ENCODE assay signal across 28 mouse cellular contexts in genomic region chrX:136085155-136085554, GRCm38 (mm10). TPM values are rescaled to one million over a fixed set of nuclear protein-coding genes. Genes with fewer than 3 reads are reported as not detected.
"Had no signal": no experiment of that assay in that cellular context is flagged by ENCODE, and none has a peak within 500 bp of the region (broad histone marks: within the 10 kb centered on the region; RNA-seq: fewer than 3 reads in every experiment).

Gene Nxf3 (minus strand): TSS chrX:136085255.

- H3K4me1 ChIP-seq: heart, embryonic 13.5 days; heart, embryonic 15.5 days; hindbrain, embryonic 13.5 days; hindbrain, embryonic 15.5 days; kidney, embryonic 15.5 days; limb, embryonic 13.5 days; limb, embryonic 15.5 days; liver, embryonic 12.5 days had no signal

- H3K4me3 ChIP-seq: gastrocnemius, adult 2 months; heart, adult 2 months; heart, embryonic 13.5 days; heart, embryonic 15.5 days; hindbrain, embryonic 13.5 days; hindbrain, embryonic 15.5 days; kidney, embryonic 15.5 days; limb, embryonic 13.5 days; limb, embryonic 15.5 days; liver, embryonic 12.5 days had no signal

- DNase-seq: gastrocnemius, adult 2 months; gastrocnemius, postnatal 10 days; gastrocnemius, postnatal 25 days; heart, adult 11 months; heart, adult 2 months; heart, postnatal 14 days; heart, postnatal 36 days; kidney, adult 11 months; kidney, adult 2 months; kidney, adult 9 months; kidney, postnatal 14 days; kidney, postnatal 36 days; layer of hippocampus, adult 9-11 months; layer of hippocampus, postnatal 36 days; left cerebral cortex, postnatal 4 days had no signal

- H3K36me3 ChIP-seq: heart, embryonic 13.5 days; heart, embryonic 15.5 days; hindbrain, embryonic 13.5 days; hindbrain, embryonic 15.5 days; kidney, embryonic 15.5 days; limb, embryonic 13.5 days; limb, embryonic 15.5 days; liver, embryonic 12.5 days had no signal

- H3K27me3 ChIP-seq: heart, embryonic 13.5 days; heart, embryonic 15.5 days; hindbrain, embryonic 13.5 days; hindbrain, embryonic 15.5 days; limb, embryonic 13.5 days; limb, embryonic 15.5 days; liver, embryonic 12.5 days had no signal

- H3K27ac ChIP-seq: gastrocnemius, adult 2 months; heart, adult 2 months; heart, embryonic 13.5 days; heart, embryonic 15.5 days; hindbrain, embryonic 13.5 days; hindbrain, embryonic 15.5 days; hindbrain, postnatal 0 days; kidney, embryonic 15.5 days; kidney, postnatal 0 days; limb, embryonic 13.5 days; limb, embryonic 15.5 days; liver, embryonic 12.5 days had no signal

RNA-seq across cellular contexts. Expression of gene Nxf3, which starts in this region (rescaled TPM):
- polyA plus RNA-seq: hindbrain, embryonic 11.5 days; hindbrain, embryonic 13.5 days; hindbrain, embryonic 15.5 days; hindbrain, postnatal 0 days; kidney, adult 2 months; kidney, embryonic 15.5 days; kidney, postnatal 0 days; large intestine, adult 2 months; limb, embryonic 13.5 days; limb, embryonic 15.5 days; liver, adult 2 months had no signal
